Mouse (Mus musculus): ENCODE results near the gene Pfkfb3.

GRCm38 (mm10) chr2:11547609-11548008 lies 6.3 kb downstream of the Pfkfb3 start:
- no peak for TF ChIP-seq POLR2A (IDR thresholded peaks at IDR 0.05; ENCODE audit: low read depth, low read length)
- no peak for TF ChIP-seq CTCF (IDR thresholded peaks at IDR 0.05; ENCODE audit: borderline replicate concordance, insufficient read depth, low read length)

Measured in embryonic fibroblast, embryonic 13.5 days (primary cell).